Mouse (Mus musculus) heart, adult 2 months (tissue): ENCODE data around the gene Adamts18.

Experiments used
- CTCF ChIP-seq: fragments of 200-600 bp; IDR thresholded peaks from 2 replicates; pipeline ENCODE4 v1.8.1; 2022; ENCODE audit warnings: antibody characterized with exemption, mild to moderate bottlenecking, moderate library complexity
- EP300 ChIP-seq: fragments of 200-500 bp; IDR thresholded peaks from 2 replicates; pipeline ENCODE4 v1.6.1; 2011; ENCODE audit warnings: low read depth, low read length, control low read depth; ENCODE audit not compliant: insufficient read depth
- POLR2A ChIP-seq: fragments of 200-500 bp; IDR thresholded peaks from 2 replicates; pipeline ENCODE4 v1.6.1; 2011; ENCODE audit warnings: mild to moderate bottlenecking, low read depth, low read length, control low read depth; ENCODE audit not compliant: insufficient read depth

DNA sequence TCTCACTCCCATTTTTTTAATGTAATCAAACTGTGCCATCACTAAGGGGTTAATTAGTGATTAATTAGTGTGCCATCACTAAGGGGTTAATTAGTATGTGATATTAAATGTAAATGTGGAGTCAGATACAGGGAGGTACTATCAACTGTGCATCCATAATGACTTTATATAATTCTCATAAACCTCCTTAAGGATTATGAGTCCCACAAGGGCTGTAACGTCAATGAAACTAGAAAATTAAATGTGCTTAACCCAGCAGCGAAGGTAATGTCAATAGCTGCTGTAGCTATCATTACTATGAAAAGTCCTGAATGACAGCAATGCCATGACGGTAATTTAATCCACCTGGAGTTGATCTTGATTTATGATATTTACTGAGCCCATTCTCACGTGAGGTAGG, 83.4 kb downstream of the Adamts18 start:
- TF ChIP-seq CTCF = no peak
- TF ChIP-seq EP300 = no peak
- no peak for TF ChIP-seq POLR2A
